Mouse (Mus musculus) liver, embryonic 12.5 days (tissue): ENCODE results near the gene Tiam2. TPM values are rescaled to one million over a fixed set of nuclear protein-coding genes. Genes with fewer than 3 reads are reported as not detected.

ENCODE experiments used
- ATAC-seq: fragments of 200-750 bp; cut with Nextera tagmentation; 2 replicates; pipeline ENCODE4 v1.8.0; 2017; ENCODE audit warnings: moderate number of reproducible peaks, mild to moderate bottlenecking, moderate library complexity
- H3K27ac ChIP-seq: fragments of 300-500 bp; sonication (generic); 2 replicates; pipeline ENCODE4 v1.5.1; 2016; ENCODE audit warnings: mild to moderate bottlenecking
- H3K27me3 ChIP-seq: fragments of 300-500 bp; sonication (generic); replicated peaks from 2 replicates; pipeline ENCODE4 v1.6.1; 2016; ENCODE audit warnings: mild to moderate bottlenecking, moderate library complexity
- H3K36me3 ChIP-seq: fragments of 300-500 bp; sonication (generic); 2 replicates; pipeline ENCODE4 v1.6.1; 2016; ENCODE audit warnings: mild to moderate bottlenecking, moderate library complexity
- H3K4me1 ChIP-seq: fragments of 300-500 bp; sonication (generic); 2 replicates; pipeline ENCODE4 v1.6.1; 2016
- H3K4me2 ChIP-seq: fragments of 300-500 bp; sonication (generic); 2 replicates; pipeline ENCODE4 v1.6.1; 2016; ENCODE audit warnings: mild to moderate bottlenecking, moderate library complexity
- H3K4me3 ChIP-seq: fragments of 300-500 bp; sonication (generic); 2 replicates; pipeline ENCODE4 v1.5.1; 2016; ENCODE audit warnings: mild to moderate bottlenecking, moderate library complexity
- H3K9ac ChIP-seq: fragments of 300-500 bp; sonication (generic); 2 replicates; pipeline ENCODE4 v1.6.1; 2016; ENCODE audit warnings: mild to moderate bottlenecking, moderate library complexity
- H3K9me3 ChIP-seq: fragments of 300-500 bp; sonication (generic); replicated peaks from 2 replicates; pipeline ENCODE4 v1.6.1; 2016; ENCODE audit warnings: mild to moderate bottlenecking, moderate library complexity
- WGBS: fragments of 180-500 bp; shearing (Covaris S2); methylation state at CpG from one replicate; pipeline ENCODE4 v1.1.7; 2016; ENCODE audit not compliant: insufficient replicate concordance; 5-methylcytosine and 5-hydroxymethylcytosine counted together
- polyA plus RNA-seq: library from polyadenylated mRNA; unstranded; fragments of >200 nt; fragmentation: Nextera tagmentation; extraction: Ambion mirVana; gene quantifications from 2 replicates; pipeline ENCODE4 v1.2.1, GENCODE M21; 2016

The Tiam2 gene
- polyA plus RNA-seq, 1 experiment from 2014 or later, result 1.3 TPM

GRCm38 (mm10) chr17:3410307-3410706 lies 83.9 kb downstream of the Tiam2 start:
- Histone ChIP-seq H3K4me3 (no peak overlapping the region), H3K4me2 (no peak overlapping the region), H3K36me3 (no peaks in the 10 kb centered on the region), H3K27ac (no peak overlapping the region), H3K27me3 (peaks cover 14% of the 10 kb centered on the region), H3K9me3 (no peaks in the 10 kb centered on the region), H3K4me1 (no peaks in the 10 kb centered on the region), H3K9ac (no peak overlapping the region)
- ATAC-seq, result no peak
- WGBS, result 60% methylated on average over 2 of the region's 2 CpGs

DNA sequence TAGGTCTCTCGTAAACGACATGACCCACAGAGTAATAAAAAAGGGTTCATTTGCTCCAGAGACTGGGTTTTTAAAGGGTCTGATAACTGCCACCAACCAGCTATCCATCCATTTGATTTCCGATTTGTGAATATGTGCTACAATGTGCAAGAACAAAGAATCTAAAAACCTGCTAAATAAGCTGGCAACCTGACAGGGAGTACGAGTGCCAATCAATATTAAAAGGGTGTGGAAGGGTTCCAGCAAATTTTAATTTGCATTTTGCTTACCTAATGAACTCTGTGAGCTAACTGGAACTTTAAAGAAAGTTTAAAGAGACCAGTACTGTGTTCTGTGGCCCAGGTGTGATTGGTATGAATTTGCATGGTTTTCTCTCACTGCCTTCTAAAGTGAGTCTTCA lies 86.4 kb downstream of the Tiam2 start:
- Histone ChIP-seq H3K36me3 (no peaks in the 10 kb centered on the region), H3K9me3 (no peaks in the 10 kb centered on the region), H3K27me3 (peaks cover 14% of the 10 kb centered on the region), H3K9ac (no peak overlapping the region), H3K27ac (no peak overlapping the region), H3K4me3 (no peak overlapping the region), H3K4me1 (no peaks in the 10 kb centered on the region), H3K4me2 (no peak overlapping the region)
- ATAC-seq, result no peak
- 72% methylated on average over 4 of the region's 4 CpGs for WGBS

DNA sequence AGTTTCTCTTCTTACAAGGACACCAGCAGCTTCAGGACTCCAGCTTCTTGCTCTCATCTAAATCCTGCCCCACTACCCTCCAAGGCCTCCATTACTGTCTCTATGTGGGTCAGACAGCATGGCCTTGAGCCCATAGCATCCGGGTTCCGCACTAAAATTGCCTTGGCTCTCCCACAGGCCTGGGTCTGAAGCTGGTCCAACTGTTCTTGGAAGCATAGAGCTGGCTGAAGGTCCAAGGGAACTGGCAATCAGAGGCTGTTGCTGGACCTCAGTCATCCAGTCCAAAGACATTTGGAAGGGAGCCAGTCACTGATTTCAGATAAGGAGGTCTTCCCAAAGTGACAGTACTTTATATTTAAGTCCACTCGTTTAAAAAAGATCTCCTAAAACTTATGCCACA lies 89.2 kb downstream of the Tiam2 start:
- Histone ChIP-seq H3K27ac (no peak overlapping the region), H3K9ac (no peak overlapping the region), H3K9me3 (no peaks in the 10 kb centered on the region), H3K36me3 (no peaks in the 10 kb centered on the region), H3K27me3 (peaks cover 14% of the 10 kb centered on the region), H3K4me1 (no peaks in the 10 kb centered on the region), H3K4me2 (no peak overlapping the region), H3K4me3 (no peak overlapping the region)
- ATAC-seq, result no peak
- WGBS, result 67% methylated on average over 3 of the region's 3 CpGs

DNA sequence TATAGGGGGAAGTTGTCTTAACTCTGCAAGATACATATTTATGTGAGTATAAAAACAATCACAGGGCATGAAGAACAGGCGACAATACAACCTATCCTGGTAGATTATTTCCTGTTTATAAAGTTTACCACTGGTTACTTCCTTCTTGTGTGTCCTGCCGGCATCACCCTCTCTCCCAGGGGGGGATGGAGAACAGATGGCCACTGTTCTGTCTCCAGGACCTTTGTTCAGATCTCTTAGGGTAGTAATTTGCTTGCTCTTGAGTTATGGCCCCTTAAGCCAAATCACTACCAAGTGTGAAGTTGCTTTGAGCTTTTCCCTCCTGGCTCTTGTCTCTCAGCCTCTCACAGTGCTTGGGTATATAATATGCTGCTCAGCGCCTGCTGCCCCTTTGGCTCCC lies 90.0 kb downstream of the Tiam2 start:
- 40% methylated on average over 3 of the region's 3 CpGs for WGBS
- no peak for ATAC-seq
- H3K36me3 ChIP-seq, result no peaks in the 10 kb centered on the region

GRCm38 (mm10) chr17:3419368-3419928 lies 93.1 kb downstream of the Tiam2 start:
- no peaks in the 10 kb centered on the region for H3K4me1 ChIP-seq
- WGBS, result 60% methylated on average over 10 of the region's 10 CpGs

More for the DNA sequence above, 90.0 kb downstream of the Tiam2 start:
- Histone ChIP-seq H3K4me3 (no peak overlapping the region), H3K4me1 (no peaks in the 10 kb centered on the region), H3K9me3 (no peaks in the 10 kb centered on the region), H3K9ac (no peak overlapping the region), H3K27me3 (peaks cover 14% of the 10 kb centered on the region), H3K4me2 (no peak overlapping the region), H3K27ac (no peak overlapping the region)

DNA sequence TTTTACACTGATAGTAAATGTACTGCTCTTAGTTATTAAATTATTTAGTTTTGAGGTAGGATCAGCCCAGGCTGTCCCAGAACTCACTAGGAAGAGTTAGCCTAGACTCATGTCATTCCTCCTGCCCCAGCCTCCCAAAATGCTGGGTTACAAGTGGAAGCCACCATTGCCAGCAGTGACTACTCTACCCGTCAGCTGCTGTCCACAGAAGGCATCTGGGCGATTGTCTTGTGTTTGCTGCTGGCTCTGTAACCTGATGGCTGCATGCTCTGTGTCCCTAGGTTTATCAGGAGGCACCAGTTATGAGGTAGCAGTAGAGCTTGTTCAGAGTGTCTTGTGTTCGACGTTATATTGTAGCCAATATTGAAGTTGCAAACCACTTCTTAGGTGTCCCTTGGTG lies 93.8 kb downstream of the Tiam2 start:
- no peak overlapping the region for H3K27ac ChIP-seq
- H3K4me1 ChIP-seq, result no peaks in the 10 kb centered on the region
- no peaks in the 10 kb centered on the region for H3K36me3 ChIP-seq
- H3K4me2 ChIP-seq, result no peak overlapping the region
- H3K4me3 ChIP-seq, result no peak overlapping the region
- 0 out of 2 replicates have a peak, but pooled peaks cover 1% of the 10 kb centered on the region for H3K27me3 ChIP-seq
- H3K9me3 ChIP-seq, result no peaks in the 10 kb centered on the region
- WGBS, result 69% methylated on average over 4 of the region's 4 CpGs
- ATAC-seq, result no peak
- H3K9ac ChIP-seq, result no peak overlapping the region

More at GRCm38 (mm10) chr17:3419368-3419928, 93.1 kb downstream of the Tiam2 start:
- H3K4me2 ChIP-seq, result no peak overlapping the region
- no peaks in the 10 kb centered on the region for H3K9me3 ChIP-seq
- no peaks in the 10 kb centered on the region for H3K36me3 ChIP-seq
- H3K9ac ChIP-seq, result no peak overlapping the region
- H3K4me3 ChIP-seq, result no peak overlapping the region
- H3K27me3 ChIP-seq, result peaks cover 8% of the 10 kb centered on the region
- no peak overlapping the region for H3K27ac ChIP-seq
- ATAC-seq, result no peak

DNA sequence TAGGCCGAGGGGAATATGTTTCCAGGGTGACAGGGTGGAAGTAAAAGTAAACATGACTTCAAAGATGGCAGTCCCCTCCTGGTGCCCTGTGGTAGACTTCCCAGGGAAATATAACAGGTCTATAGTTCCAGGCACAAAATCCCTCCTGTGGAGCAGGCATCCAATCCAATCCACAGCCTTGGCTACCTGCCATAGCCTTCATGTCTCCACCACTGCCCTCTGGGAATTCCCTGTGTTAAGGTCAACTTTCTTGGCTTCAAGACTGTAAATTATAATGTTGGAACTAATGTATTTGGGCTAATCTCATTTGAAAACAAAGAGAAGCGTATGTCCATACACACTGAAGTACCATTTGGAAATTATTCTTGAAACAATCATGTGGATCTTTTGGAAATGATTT lies 97.0 kb downstream of the Tiam2 start:
- Histone ChIP-seq H3K4me2 (no peak overlapping the region), H3K4me3 (no peak overlapping the region), H3K27ac (no peak overlapping the region), H3K27me3 (no peaks in the 10 kb centered on the region), H3K9ac (no peak overlapping the region), H3K36me3 (no peaks in the 10 kb centered on the region), H3K4me1 (no peaks in the 10 kb centered on the region), H3K9me3 (no peaks in the 10 kb centered on the region)
- ATAC-seq, result no peak
- WGBS, result 65% methylated on average over 2 of the region's 2 CpGs

GRCm38 (mm10) chr17:3428659-3429058 lies 102.3 kb downstream of the Tiam2 start:
- no peak overlapping the region for H3K27ac ChIP-seq
- no peaks in the 10 kb centered on the region for H3K36me3 ChIP-seq
- H3K4me2 ChIP-seq, result no peak overlapping the region
- no peak for ATAC-seq
- no peak overlapping the region for H3K4me3 ChIP-seq
- no peaks in the 10 kb centered on the region for H3K4me1 ChIP-seq
- H3K9me3 ChIP-seq, result no peaks in the 10 kb centered on the region
- no peaks in the 10 kb centered on the region for H3K27me3 ChIP-seq
- H3K9ac ChIP-seq, result no peak overlapping the region
- 77% methylated on average over 9 of the region's 9 CpGs for WGBS

- no peaks in the 10 kb centered on the region for H3K9me3 ChIP-seq
- peaks cover 8% of the 10 kb centered on the region; the same call in 1 of the 2 replicates for H3K4me1 ChIP-seq
- no peak overlapping the region for H3K4me2 ChIP-seq
- H3K27ac ChIP-seq, result no peak overlapping the region
- H3K27me3 ChIP-seq, result no peaks in the 10 kb centered on the region; the same call in 1 of the 2 replicates
- H3K4me3 ChIP-seq, result no peak overlapping the region
- no peaks in the 10 kb centered on the region for H3K36me3 ChIP-seq
- WGBS, result 70% methylated on average over 10 of the region's 10 CpGs
- no peak for ATAC-seq
- no peak overlapping the region for H3K9ac ChIP-seq
Measured at GRCm38 (mm10) chr17:3432590-3433498, 106.5 kb downstream of the Tiam2 start.

DNA sequence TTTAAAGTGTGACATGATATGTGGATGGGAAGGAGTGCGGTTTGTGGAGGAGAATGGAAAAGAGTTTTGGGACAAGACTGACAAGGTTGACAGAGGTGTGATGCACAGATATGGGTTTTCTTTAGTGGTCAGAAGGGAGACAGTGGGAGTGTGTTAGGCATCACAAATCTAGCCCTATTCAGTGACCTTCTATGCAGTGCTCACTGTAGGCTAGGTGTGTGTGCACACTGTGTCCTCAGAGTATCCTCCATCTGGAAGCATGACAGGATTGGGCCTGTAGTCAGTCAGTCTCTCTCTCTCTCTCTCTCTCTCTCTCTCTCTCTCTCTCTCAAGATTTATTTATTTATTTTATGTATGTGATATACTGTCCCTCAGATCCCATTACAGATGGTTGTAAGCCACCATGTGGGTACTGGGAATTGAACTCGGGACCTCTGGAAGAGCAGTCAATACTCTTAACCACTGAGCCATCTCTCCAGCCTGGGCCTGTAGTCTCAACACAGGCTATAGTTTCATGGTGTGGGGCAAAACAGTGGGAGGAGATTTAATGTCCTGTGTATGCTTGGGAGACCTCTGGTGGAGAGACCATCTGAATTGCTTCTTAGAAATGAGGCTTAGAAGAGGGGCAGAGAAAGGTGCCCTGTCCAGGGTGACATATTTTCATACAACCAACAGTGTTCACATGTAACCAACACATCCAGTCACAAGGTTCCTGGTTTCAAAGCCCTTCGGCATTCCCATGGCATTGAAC lies 107.3 kb downstream of the Tiam2 start:
- peaks cover 8% of the 10 kb centered on the region; the same call in 1 of the 2 replicates for H3K4me1 ChIP-seq
- WGBS, result 73% methylated on average over 3 of the region's 3 CpGs

DNA sequence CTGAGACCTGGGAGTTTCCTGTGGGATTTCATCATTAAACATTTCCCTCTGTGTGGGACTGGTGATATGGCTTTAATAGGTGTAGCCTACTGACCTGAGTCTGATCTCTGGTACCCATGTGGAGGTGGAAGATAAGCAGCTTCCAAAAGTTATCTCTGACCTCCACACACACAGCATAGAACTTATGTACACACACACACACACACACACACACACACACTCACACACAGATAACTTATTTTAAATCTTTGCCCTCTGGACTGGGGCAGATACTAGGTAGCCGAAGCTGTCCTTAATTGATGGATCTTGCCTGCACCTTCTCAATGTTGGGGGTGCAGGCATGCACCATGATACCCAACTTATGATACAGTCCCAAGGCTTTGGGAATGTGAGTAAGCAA lies 108.9 kb downstream of the Tiam2 start:
- Histone ChIP-seq H3K4me3 (no peak overlapping the region), H3K9ac (no peak overlapping the region), H3K27me3 (no peaks in the 10 kb centered on the region; the same call in 1 of the 2 replicates), H3K27ac (no peak overlapping the region), H3K9me3 (no peaks in the 10 kb centered on the region), H3K36me3 (no peaks in the 10 kb centered on the region), H3K4me1 (peaks cover 8% of the 10 kb centered on the region; the same call in 1 of the 2 replicates), H3K4me2 (no peak overlapping the region)
- ATAC-seq, result peak; percentile 63; the same call in 1 of the 2 replicates
- 22% methylated on average over 1 of the region's 1 CpGs for WGBS

More for the DNA sequence above, 107.3 kb downstream of the Tiam2 start:
- no peaks in the 10 kb centered on the region for H3K9me3 ChIP-seq
- H3K4me3 ChIP-seq, result no peak overlapping the region
- no peak overlapping the region for H3K9ac ChIP-seq
- no peak overlapping the region for H3K4me2 ChIP-seq
- no peak for ATAC-seq
- no peak overlapping the region for H3K27ac ChIP-seq
- no peaks in the 10 kb centered on the region; the same call in 1 of the 2 replicates for H3K27me3 ChIP-seq
- no peaks in the 10 kb centered on the region for H3K36me3 ChIP-seq
